Mouse (Mus musculus) T-helper 1 cell (primary cell): ENCODE results near the gene Utp11.
"Not testable (repeated sequence)": the region's sequence is repeated elsewhere in the genome, so short reads cannot be mapped to it uniquely, and the experiment has no call there.

Experiments used
- in situ Hi-C: fragments of 300-600 bp; cut with MboI, MseI; formaldehyde crosslinking; loops from one replicate; pipeline ENCODE4 v1.15.1; 2025; ENCODE audit warnings: high pct_unique_total_duplicates

The Utp11 gene

DNA sequence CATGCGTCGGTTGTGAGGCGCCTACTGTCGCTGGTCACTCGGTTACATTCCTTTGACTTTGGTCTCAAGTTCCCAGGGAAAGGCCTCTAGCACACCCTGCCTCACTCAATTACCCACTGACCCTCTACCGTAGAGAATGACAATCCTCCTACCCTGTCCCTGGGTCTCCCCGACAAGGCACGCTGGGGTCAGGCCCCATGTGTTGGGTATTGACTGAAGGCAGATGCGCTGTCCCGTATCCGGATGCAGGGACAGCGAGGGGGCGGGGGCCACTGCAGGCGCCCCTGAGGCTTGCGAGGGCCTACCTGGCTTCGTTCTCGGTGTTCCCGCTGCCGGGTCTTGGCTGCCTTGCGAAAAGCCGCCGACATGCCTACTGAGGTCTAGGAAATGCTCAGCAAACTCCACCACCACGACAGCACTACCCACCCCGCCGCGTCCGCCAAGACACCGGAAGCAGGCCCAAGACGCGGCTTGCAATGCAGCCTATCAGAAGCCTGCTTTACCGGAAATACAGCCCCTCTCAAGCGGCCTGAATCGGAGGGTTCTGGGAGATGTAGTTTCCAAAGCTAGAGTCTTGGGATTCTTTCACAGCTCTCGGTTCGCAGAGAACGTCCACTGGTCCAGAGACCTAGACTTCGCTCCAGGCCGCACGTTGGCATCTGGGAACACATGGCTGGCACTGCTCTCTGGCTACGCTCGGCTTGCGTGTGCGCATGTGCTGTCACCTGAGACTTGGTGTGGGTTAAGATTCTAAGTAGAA is at the start of gene Utp11:
Gene Utp11, minus strand, starts transcription at position 466 of the 760 bp plus-strand sequence.
- in situ Hi-C loops: no loop called here

DNA sequence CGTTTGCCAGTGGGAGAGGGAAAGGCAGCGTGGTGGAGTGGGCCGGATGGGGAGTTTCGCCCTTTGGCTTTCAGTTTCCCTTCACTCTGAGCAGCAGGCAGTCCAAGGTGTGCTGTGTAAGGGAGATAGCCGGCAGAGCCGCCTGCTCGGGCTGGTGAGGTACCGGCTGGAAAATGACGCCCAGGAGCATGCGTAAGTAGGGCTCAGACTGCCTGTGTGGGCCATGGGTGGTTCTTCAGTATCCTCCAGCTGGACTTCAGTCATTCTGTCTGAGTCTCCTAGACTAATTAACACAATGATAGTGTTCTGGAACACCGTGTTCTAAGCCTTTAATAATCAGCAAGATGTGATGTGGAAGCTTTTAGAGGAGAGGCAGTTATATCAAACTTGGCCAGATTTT is 49.4 kb upstream of the Utp11 start:
- in situ Hi-C loops: loop anchor here (5.0 kb wide), 1 partner anchor 94 kb away; no protein-coding TSS in a partner anchor

DNA sequence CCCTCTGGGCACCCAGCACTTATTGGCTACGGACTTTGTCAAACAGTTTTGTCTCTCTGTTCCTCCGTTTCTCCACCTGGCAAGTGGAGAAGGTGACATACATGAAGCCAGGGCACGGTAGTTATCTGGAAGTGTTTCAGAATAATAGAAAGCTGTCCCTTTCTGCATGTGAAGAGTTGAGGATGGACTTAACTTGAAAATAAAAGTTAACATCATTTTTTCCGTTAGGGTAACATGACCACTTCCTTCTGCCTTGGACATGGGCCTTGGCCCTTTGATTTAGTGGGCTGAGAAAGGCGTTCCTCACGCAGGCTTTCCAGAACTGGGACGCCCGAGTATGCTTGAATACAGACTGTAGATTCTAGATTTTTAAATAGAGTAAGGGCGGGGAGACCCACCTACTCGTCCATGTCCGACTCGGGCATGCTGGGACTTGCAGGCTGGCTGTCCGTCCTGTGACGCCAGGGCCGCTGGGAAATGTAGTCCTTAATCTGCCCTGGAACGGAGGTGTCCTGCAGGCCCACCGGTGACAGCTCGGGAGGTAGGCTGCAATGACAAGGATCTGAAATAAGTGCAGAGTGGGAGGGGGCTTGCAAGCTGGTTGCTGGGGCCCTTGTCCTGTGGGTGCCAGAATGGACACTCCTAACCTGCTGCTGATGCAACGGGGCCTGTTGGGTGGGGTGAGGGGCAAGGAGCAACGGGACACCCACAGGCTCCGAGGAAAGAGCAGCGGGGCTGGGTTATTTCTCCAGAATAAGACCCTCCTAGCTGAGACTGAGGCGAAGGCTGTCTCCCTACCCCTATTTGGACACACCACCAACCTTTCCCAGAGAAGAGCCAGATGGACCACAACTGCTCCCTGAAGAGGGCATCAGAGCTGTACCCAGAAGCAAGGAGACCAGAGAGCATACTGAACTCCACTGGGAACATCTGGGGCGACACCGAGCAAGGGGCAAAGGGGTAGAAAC is 48.3 kb upstream of the Utp11 start, which contains the start of gene Inpp5b:
Gene Inpp5b, plus strand, starts transcription at position 475 of the 968 bp plus-strand sequence.
- in situ Hi-C loops: loop anchor here (5.0 kb wide), 1 partner anchor 96 kb away; no protein-coding TSS in a partner anchor

DNA sequence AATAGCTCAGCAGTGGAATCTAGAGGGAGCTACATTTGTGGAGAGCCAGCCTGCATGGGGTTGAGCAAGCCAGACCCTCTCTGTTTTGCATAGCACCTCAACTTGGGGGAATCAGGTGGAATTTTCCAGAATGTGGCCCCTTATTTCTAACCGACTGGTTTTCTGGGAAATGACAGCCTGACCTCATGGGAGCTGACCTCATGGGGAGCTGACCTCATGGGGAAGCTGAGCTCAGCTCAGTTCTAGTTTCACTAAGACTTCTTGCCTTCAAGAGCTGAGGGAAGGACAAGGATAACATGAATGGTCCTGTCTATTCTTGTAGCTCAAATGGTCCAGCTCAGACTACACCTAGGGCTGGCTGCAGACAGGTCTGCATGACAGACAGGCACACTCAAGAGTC is 45.4 kb upstream of the Utp11 start:
- in situ Hi-C loops: no loop called here

DNA sequence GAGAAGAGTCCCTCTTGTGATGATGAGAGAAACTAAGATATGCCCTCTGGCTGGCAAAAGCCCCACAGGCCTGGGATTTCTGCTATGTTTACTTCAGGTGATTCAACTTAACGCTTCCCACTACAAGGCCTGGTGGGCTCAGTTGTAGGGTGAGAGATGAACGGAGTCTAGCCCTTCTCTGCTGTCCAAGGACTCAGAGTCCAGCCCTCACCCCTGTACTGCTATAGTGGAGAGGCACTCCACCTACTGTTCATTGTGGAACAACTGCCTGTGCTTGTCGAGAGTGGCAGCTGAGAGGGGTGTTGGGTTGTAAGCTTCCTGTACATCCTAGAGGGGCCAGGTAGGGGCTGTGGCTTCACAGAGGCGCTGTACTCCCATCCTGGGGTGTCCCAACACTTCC is 44.6 kb upstream of the Utp11 start:
- in situ Hi-C loops: no loop called here

DNA sequence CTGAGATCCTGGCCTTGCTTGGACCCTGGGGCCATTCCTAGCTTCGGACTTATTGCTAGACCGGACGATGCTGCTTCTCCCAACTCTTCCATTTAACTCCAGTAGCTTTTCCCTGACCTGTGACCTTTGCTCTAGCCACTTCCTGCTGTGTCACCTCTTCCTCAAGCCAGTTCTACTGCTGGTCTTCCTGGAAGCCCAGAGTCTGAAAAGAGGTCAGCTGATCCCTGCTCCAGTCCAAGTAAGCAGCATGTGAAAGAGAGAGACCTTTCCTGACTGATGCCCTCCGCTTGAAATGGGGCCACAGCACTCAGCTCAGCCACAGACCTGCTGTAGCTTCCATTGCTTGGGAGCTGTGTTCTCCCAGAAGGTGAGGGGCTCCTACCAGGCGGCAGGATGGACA is 44.1 kb upstream of the Utp11 start:
- in situ Hi-C loops: no loop called here

DNA sequence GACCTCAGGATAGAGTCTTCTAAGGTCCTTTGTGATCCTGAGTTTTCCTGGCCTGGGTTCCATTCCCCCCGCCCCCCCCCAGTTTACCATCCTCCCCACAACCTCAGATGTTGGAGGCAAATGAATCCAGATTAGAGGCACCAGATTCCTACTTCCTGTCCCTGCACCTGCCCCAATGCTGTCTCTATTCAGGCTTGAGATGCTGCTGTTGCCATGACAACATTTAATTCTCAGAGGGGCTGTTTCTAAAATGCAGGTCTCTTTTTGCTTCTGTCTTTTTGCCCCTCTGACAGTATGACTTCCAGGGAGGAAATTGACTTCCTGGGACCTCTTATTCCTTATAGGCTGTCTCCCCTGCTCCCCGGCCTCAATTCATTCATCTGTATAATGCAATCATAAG is 43.6 kb upstream of the Utp11 start:
- in situ Hi-C loops: no loop called here

DNA sequence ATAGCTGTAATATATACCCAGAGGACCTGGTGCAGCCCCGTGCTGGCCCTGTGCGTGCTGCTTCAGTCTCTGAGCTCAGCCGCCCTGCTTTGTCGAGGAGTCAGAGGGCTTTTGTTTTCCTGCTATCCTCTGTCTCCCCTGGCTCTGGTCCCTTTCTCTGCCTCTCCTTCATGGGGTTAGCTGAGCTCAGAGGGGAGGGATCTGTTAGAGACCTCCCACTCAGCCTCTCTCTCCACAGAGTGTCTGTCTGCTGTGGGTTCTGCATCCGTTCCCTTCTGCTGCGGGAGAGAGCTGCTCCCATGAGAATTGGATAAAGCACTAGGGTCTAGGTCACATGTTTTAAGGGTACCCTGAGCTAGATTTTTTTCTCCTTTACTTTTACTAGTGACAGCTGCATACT is 32.7 kb upstream of the Utp11 start:
- in situ Hi-C loops: no loop called here

DNA sequence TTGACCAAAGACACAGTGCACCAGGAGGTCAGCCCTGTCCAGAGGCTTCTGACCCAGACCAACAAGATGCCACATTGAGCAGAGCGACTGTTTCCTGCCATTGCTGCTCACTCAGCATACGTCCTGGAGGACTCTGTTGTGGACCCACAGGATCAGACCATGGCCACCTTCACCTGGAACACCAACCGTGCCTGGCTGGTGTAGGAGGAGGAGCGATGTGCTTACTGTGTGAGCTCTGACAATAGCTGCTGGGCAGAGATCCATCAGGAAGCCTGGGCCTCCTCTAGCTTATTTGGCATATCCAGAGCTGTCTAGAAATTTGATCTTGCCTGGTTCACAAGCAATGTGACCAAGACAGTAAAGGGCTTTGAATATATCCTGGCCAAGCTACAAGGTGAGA is 25.7 kb upstream of the Utp11 start:
- in situ Hi-C loops: loop anchor here (5.0 kb wide), 1 partner anchor 343 kb away; no protein-coding TSS in a partner anchor

DNA sequence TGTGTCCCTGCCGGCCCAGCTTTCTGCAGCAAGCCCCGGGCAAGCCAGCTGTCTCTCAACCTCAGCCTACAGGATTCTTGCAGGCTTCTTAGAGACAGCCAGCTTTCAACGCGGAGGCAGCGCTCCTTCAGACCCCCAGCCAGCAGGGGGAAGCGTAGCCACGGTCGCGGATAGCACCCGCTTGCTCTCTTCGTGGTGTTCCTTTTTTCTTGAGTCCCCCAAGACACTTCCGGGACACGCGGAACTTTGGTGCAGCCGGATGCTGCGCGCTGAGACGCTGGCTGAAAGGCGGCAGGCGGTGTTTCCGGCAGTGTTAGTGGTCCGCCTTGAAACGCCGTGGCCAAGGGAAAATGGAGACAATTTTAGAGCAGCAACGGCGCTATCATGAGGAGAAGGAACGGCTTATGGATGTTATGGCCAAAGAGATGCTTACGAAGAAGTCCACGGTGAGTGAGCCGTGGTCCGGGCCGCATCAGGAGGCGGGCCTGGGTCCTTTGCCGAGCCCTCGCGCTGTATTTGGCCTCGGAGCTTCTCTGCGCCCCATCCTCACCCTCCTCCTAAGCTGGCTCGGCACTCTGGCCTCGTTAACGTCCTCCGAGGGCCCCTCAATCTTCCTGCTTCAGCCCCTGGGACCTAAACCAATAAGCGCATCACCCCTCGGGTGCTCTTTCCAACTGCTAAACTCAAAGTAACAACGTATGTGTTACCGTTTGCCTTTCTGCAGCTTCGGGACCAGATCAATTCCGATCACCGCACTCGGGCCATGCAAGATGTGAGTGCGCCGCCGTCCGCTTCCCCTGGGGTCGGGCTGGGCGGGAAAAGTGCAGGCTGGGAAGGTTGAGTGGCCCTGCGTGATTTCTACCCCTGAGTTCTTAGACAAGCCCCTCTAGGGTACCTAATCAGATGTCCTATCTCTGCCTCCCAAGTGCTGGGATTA is 21.4 kb upstream of the Utp11 start, which contains the start of gene Sf3a3:
Gene Sf3a3, plus strand, starts transcription at position 232 of the 937 bp plus-strand sequence.
- in situ Hi-C loops: loop anchor here (5.0 kb wide), 1 partner anchor 347 kb away; no protein-coding TSS in a partner anchor

DNA sequence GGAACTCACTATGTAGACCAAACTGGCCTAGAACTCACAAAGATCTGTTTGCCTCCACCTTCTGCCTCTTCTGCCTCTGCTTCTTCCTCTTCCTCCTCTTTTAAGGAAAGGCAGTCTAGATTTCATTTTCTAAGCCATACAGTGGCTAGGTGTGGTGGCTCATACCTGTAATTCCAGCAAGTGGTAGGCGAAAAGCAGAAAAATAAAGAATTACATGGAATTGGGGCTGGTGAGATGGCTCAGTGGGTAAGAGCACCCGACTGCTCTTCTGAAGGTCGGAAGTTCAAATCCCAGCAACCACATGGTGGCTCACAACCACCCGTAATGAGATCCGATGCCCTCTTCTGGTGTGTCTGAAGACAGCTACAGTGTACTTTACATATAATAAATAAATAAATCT is 20.4 kb upstream of the Utp11 start:
- in situ Hi-C loops: not testable (repeated sequence)

DNA sequence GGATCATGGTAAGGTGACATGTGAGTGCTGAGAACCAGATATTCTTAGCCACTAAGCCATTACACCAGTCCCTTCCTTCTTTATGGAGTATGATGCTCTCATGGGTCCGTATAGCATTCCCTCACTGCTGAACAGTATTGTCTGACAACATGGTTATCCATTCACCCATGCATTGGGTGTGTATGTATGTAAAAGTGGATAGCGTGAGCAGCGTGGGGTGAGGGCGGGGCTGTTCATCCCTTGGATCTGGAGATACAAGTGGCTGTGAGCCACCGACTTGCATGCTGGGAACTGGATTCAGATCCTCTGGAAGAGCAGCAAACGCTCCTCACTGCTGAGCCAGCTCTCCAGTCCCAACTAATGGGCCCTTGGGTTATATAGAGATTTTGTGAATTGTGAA is 19.2 kb upstream of the Utp11 start:
- in situ Hi-C loops: no loop called here

DNA sequence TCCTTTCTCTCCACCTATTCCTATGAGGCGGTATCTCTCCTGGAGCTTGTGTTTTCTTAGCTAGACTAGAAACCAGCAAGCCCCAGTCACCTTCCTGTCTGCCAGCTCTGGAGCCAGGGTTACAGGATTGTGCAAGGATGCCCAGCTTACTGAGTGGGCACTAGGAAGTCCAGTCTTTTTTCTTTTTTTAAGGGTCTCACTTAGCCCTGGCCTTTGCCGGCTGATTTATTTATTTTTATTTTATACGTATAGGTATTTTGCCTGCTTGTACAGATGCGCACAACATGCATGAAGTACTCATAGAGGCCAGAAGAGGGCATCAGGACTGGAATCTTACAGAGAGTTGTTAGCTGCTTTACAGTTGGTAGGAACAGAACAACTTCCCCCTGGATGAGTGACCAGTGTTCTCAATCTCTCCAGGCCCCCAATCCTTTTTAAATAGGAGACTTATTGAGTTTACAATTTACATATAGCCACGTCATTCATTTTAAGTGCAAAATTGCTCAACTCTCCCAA is 17.4 kb upstream of the Utp11 start:
- in situ Hi-C loops: no loop called here

DNA sequence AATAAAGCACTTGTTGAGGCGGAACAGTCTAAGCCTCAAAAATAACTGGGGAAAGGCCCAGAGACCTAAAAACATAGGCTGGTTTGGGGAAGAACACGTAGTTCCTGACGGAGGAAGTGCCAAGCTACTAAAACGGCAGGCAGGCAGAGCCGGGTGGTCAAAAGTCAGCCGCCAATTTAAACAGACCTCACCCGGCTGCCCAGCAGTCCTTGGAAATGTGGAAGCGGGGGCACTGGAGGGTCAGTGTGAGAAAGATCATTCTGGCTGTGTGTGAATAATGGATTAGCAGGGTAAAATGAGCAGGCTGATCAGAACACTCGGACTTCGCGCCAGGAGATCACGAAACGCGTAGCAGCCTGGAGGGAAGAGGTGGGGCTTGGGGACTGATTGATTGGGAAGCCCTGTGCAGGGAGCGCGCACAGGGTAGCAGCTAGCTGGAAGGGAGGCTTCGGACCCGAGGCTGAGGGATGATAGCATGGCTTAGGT is 16.6 kb upstream of the Utp11 start:
- in situ Hi-C loops: no loop called here

DNA sequence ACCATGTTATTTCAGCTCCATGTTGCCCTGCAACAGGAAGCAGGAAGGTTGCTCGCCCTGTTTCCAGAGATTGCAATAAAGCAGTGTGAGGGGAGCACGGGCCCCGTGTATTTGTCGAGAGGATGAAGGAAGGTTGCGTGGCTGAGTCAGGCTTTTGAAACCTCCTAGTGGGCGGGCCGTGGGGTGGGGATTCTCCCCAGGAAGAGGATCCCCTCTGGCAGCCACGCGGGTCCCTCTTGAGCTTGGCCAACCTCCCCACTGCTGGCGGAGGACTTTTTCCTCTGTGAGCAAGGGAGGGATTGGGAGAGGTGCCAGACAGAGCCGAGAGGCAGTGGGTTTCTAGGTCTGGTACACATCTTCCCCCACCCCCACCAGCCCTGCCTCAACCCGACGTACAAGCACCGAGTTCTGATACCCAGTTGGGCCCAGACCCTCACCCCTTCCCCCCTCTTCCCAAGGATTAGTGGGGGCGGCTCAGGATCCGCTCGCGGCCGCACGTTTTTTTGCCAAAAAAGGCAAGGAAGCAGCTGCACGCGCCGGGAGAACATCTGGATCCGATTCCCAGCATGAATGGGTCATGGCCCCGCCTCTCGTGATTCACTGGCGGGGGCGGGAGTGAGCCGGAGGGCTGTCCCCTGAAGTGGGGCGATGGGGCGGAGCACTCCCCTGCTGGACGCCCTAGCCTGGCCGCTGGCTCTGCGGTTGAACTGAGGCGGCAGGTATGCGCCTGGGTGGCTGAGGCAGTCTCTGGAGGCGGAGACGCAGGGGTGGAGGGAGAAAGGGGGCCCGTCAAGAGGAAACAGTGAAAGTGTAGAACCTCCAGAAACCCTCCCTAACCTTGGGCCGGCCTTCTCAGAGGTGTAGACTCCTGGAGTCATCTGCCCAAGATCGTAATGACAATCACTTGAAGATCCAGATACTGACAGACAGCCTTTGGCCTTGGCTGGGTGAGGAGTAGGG is 15.4 kb upstream of the Utp11 start:
- in situ Hi-C loops: no loop called here

DNA sequence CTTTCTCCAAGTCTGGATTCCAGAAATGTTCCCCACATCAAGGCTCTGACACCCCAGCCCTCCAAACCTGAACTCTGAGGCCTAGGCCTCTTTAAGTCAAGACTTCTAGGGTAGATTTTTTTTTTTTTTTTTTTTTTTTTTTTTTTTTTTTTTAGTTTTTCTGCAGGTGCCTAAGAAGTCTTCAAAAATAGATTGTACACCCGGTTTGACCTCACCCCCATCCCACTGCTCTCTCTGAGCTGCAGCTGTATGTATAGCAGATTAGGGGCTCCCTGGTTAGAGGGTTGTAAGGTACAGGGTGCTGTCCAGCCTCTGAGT is 14.8 kb upstream of the Utp11 start:
- in situ Hi-C loops: not testable (repeated sequence)

DNA sequence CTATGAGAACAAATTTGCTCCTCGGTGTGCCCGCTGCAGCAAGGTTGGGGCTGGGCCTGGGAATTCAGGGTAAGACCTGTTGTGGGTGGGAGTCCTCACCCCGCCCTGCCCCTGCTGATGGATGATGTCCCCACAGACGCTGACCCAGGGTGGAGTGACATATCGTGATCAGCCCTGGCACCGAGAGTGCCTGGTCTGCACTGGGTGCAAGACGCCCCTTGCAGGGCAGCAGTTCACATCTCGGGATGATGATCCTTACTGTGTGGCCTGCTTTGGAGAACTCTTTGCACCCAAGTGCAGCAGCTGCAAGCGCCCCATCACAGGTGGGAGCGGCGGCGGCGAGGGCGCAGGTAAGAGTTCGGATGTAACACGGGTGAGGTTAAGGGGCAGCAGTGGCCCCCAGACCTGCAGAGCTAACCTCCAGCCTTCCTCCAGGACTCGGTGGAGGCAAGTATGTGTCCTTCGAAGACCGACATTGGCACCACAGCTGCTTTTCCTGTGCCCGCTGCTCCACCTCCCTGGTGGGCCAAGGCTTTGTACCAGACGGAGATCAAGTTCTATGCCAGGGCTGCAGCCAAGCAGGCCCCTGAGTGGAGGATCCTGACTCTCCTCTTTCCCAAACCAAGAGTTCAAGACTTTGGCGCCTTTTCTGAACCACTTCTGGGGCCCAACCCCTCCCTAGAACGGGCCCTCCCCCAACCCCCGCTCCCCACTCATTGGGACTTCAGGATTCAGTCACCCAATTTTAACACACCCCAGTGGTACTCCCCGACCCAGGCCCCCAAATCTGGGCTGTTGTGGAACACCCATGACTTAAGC is 14.2 kb upstream of the Utp11 start:
- in situ Hi-C loops: not testable (repeated sequence)

DNA sequence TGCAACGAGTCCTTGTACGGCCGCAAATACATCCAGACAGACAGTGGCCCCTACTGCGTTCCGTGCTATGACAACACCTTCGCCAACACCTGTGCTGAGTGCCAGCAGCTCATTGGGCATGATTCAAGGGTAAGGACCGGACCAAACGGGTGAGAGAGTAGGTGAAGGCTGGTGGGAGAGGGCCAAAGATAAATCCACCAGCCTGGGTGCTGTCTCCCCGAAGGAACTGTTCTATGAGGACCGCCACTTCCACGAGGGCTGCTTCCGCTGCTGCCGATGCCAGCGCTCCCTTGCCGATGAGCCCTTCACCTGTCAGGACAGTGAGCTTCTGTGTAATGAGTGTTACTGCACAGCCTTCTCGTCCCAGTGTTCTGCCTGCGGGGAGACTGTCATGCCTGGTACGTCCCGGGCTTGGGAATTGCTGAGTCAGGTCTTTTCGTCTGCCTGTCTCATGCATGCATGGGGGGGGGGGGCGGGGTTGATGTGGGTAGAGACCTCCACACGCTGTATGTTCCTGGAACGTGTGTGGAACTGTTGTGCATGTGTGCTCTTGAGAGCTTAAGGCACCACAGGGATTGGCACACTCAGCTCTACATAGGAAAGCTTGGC is 12.4 kb upstream of the Utp11 start:
- in situ Hi-C loops: no loop called here
